ENCODE assay signal across 16 mouse cellular contexts in the genomic region with DNA sequence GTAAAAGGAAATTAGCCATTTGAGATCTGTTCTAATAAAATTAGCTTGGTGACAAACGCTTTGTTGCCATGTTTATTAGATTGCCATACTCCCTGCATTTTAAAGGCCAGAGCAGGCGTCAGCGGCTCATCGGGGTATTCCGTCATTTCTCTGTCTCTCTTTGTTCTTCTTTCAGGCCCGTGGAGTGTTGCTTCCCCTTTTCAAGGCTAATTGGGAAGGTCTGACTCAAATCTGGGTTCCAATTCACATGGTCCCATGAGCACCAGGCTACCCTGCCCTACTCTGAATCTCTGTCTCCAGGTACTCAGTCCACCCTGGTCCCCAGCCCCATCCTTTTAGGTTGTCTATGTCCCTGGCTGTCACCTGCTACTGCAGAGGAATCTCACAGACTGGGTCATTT.
"Had no signal": no experiment of that assay in that cellular context is flagged by ENCODE, and none has a peak within 500 bp of the region (broad histone marks: within the 10 kb centered on the region; RNA-seq: fewer than 3 reads in every experiment).

No protein-coding gene starts in this region.

- H3K27me3 ChIP-seq: neural tube, embryonic 13.5 days; neural tube, embryonic 15.5 days; stomach, embryonic 15.5 days had no signal

- H3K36me3 ChIP-seq: neural tube, embryonic 13.5 days; neural tube, embryonic 15.5 days; stomach, embryonic 15.5 days had no signal

- H3K27ac ChIP-seq: neural tube, embryonic 13.5 days; neural tube, embryonic 15.5 days; stomach, embryonic 15.5 days; stomach, postnatal 0 days had no signal

- H3K9me3 ChIP-seq: neural tube, embryonic 13.5 days; neural tube, embryonic 15.5 days; stomach, embryonic 15.5 days had no signal

- H3K4me2 ChIP-seq: neural tube, embryonic 13.5 days; neural tube, embryonic 15.5 days; stomach, embryonic 15.5 days had no signal

- H3K4me3 ChIP-seq: neural tube, embryonic 13.5 days; neural tube, embryonic 15.5 days; stomach, embryonic 15.5 days had no signal

- H3K4me1 ChIP-seq: stomach, embryonic 15.5 days had no signal

- DNase-seq: retina, postnatal 1 day; right cerebral cortex, adult 18-20 months; right cerebral cortex, postnatal 14 days; right cerebral cortex, postnatal 25 days; right cerebral cortex, postnatal 4 days; spleen, adult 18-20 months; thymus, adult 18-20 months; thymus, adult 2 months; thymus, postnatal 14 days; thymus, postnatal 25 days; thymus, postnatal 36 days; thymus, postnatal 4 days had no signal

- H3K9ac ChIP-seq: neural tube, embryonic 13.5 days; neural tube, embryonic 15.5 days; stomach, embryonic 15.5 days had no signal
